Mouse (Mus musculus) ovary, postnatal 14 days (tissue): ENCODE results near the gene Larp4.
"Not testable (repeated sequence)": the region's sequence is repeated elsewhere in the genome, so short reads cannot be mapped to it uniquely, and the experiment has no call there.

ENCODE experiments used
- DNase-seq: peaks from one replicate; pipeline ENCODE4 v3.0.0; 2022; ENCODE audit warnings: low spot score

The Larp4 gene

GRCm38 (mm10) chr15:99969765-99970164 is at the start of gene Larp4:
Larp4 (plus strand) TSS chr15:99970065.
- DNase-seq: not testable (repeated sequence)

- DNase-seq: no peak
Observed at GRCm38 (mm10) chr15:99931231-99931630, 38.6 kb upstream of the Larp4 start.

- DNase-seq: no peak
Observed at GRCm38 (mm10) chr15:99934501-99934900, 35.4 kb upstream of the Larp4 start.

GRCm38 (mm10) chr15:99936659-99937058 is 33.2 kb upstream of the Larp4 start:
- DNase-seq: no peak

- no peak for DNase-seq
Observed at GRCm38 (mm10) chr15:99937841-99938240, 32.0 kb upstream of the Larp4 start.

GRCm38 (mm10) chr15:99940426-99940825 is 29.4 kb upstream of the Larp4 start:
- DNase-seq: no peak

GRCm38 (mm10) chr15:99940970-99941630 is 28.8 kb upstream of the Larp4 start:
- no peak for DNase-seq

- DNase-seq: no peak
Observed at GRCm38 (mm10) chr15:99955324-99955723, 14.5 kb upstream of the Larp4 start.

- no peak for DNase-seq
Observed at GRCm38 (mm10) chr15:99965103-99965775, 4.6 kb upstream of the Larp4 start.

- DNase-seq: no peak
Observed at GRCm38 (mm10) chr15:99966961-99967360, 2.9 kb upstream of the Larp4 start, which contains the start of gene Fam186a. Fam186a (minus strand) TSS chr15:99967061.

- no peak for DNase-seq
Observed at GRCm38 (mm10) chr15:99970606-99971005, 741 bp downstream of the Larp4 start.

GRCm38 (mm10) chr15:99972361-99972988 is 2.6 kb downstream of the Larp4 start:
- peak; percentile 93 for DNase-seq

- peak; percentile 24 for DNase-seq
Observed at GRCm38 (mm10) chr15:99972989-99973911, 3.4 kb downstream of the Larp4 start.

- no peak for DNase-seq
Observed at GRCm38 (mm10) chr15:99974476-99975220, 4.8 kb downstream of the Larp4 start.

- not testable (repeated sequence) for DNase-seq
Observed at GRCm38 (mm10) chr15:99976121-99976520, 6.3 kb downstream of the Larp4 start.

- no peak for DNase-seq
Observed at GRCm38 (mm10) chr15:99979266-99979665, 9.4 kb downstream of the Larp4 start.

- DNase-seq: no peak
Observed at GRCm38 (mm10) chr15:99979715-99980114, 9.8 kb downstream of the Larp4 start.

GRCm38 (mm10) chr15:99993100-99993499 is 23.2 kb downstream of the Larp4 start:
- no peak for DNase-seq

GRCm38 (mm10) chr15:99997114-99997804 is 27.4 kb downstream of the Larp4 start:
- DNase-seq: no peak

GRCm38 (mm10) chr15:99999390-99999789 is 29.5 kb downstream of the Larp4 start:
- no peak for DNase-seq
